Mouse (Mus musculus) liver, adult 2 months (tissue): ENCODE measurements around the gene Gm7544.

ENCODE experiments used
- CTCF ChIP-seq: fragments of 200-500 bp; IDR thresholded peaks from 2 replicates; pipeline ENCODE4 v1.5.1; 2011; ENCODE audit warnings: low read depth, low read length, control low read depth
- POLR2A ChIP-seq: fragments of 200-500 bp; IDR thresholded peaks from 2 replicates; pipeline ENCODE4 v1.6.1; 2011; ENCODE audit warnings: low read length, control low read depth; ENCODE audit not compliant: insufficient read depth; ENCODE audit errors: extremely low read depth

DNA sequence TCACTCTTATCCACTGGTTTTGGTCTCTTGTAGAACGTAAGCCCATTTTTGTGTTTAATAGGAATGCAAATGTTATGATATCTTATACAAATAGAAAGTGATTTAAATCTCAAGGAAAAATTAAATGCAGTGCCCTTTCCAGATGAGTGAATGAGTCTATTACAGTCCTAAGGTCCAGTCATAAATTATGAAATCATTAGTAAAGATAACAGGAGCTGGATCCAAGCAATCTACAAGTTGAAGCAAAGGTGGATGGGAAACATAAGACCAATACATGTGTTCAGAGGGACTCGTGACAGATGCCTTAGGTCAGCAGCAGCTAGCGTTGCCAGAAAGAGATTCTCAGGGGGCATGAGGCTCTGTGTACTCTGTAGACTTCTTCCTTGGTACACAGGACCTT, 35.8 kb upstream of the Gm7544 start:
- no peak for TF ChIP-seq CTCF
- TF ChIP-seq POLR2A, result no peak
